Mouse (Mus musculus) lung, embryonic 15.5 days (tissue): ENCODE measurements around the gene Tenm2. TPM values are rescaled to one million over a fixed set of nuclear protein-coding genes. Genes with fewer than 3 reads are reported as not detected.

Source experiments
- ATAC-seq: fragments of 200-750 bp; cut with Nextera tagmentation; 2 replicates; pipeline ENCODE4 v1.8.0; 2017; ENCODE audit warnings: moderate number of reproducible peaks, borderline replicate concordance; ENCODE audit not compliant: low FRiP score, low TSS enrichment; ENCODE audit errors: extremely low read depth
- H3K27ac ChIP-seq: fragments of 300-500 bp; sonication (generic); 2 replicates; pipeline ENCODE4 v1.5.1; 2015; ENCODE audit warnings: moderate library complexity, mild to moderate bottlenecking, inconsistent platforms
- H3K27me3 ChIP-seq: fragments of 300-500 bp; sonication (generic); 2 replicates; pipeline ENCODE4 v1.6.1; 2015; ENCODE audit warnings: inconsistent platforms
- H3K36me3 ChIP-seq: fragments of 300-500 bp; sonication (generic); 2 replicates; pipeline ENCODE4 v1.6.1; 2015; ENCODE audit warnings: inconsistent platforms
- H3K4me1 ChIP-seq: fragments of 300-500 bp; sonication (generic); 2 replicates; pipeline ENCODE4 v1.6.1; 2015; ENCODE audit warnings: inconsistent platforms
- H3K4me2 ChIP-seq: fragments of 300-500 bp; sonication (generic); 2 replicates; pipeline ENCODE4 v1.6.1; 2015; ENCODE audit warnings: inconsistent platforms, mild to moderate bottlenecking, moderate library complexity
- H3K4me3 ChIP-seq: fragments of 300-500 bp; sonication (generic); 2 replicates; pipeline ENCODE4 v1.5.1; 2015; ENCODE audit warnings: mild to moderate bottlenecking, inconsistent platforms
- H3K9ac ChIP-seq: fragments of 300-500 bp; sonication (generic); 2 replicates; pipeline ENCODE4 v1.6.1; 2015; ENCODE audit warnings: inconsistent platforms
- H3K9me3 ChIP-seq: fragments of 300-500 bp; sonication (generic); 2 replicates; pipeline ENCODE4 v1.6.1; 2016; ENCODE audit warnings: inconsistent platforms
- WGBS: fragments of 180-500 bp; shearing (Covaris S2); methylation state at CpG from one replicate; pipeline ENCODE4 v1.1.7; 2015; 5-methylcytosine and 5-hydroxymethylcytosine counted together
- polyA plus RNA-seq: library from polyadenylated mRNA; unstranded; fragments of >200 nt; fragmentation: Nextera tagmentation; extraction: Ambion mirVana; gene quantifications from 2 replicates; pipeline ENCODE4 v1.2.1, GENCODE M21; 2015

The Tenm2 gene
- polyA plus RNA-seq, 1 experiment from 2014 or later = 0.44 TPM

- no peak overlapping the region for H3K9ac ChIP-seq
- H3K27ac ChIP-seq = no peak overlapping the region
- 53% methylated on average over 8 of the region's 8 CpGs for WGBS
- no peak overlapping the region for H3K4me3 ChIP-seq
- no peak overlapping the region for H3K4me2 ChIP-seq
- H3K36me3 ChIP-seq = no peaks in the 10 kb centered on the region
- H3K9me3 ChIP-seq = no peaks in the 10 kb centered on the region
- H3K4me1 ChIP-seq = peaks cover 11% of the 10 kb centered on the region
- no peak for ATAC-seq
- H3K27me3 ChIP-seq = no peaks in the 10 kb centered on the region
Measured at GRCm38 (mm10) chr11:36074015-36074567, 1161.7 kb downstream of the Tenm2 start.

GRCm38 (mm10) chr11:36073074-36073818 is 1162.5 kb downstream of the Tenm2 start:
- H3K4me1 ChIP-seq = peaks cover 11% of the 10 kb centered on the region
- H3K4me3 ChIP-seq = no peak overlapping the region
- H3K27me3 ChIP-seq = no peaks in the 10 kb centered on the region
- H3K4me2 ChIP-seq = no peak overlapping the region
- peak; percentile 64; the same call in 1 of the 2 replicates for ATAC-seq
- no peaks in the 10 kb centered on the region for H3K36me3 ChIP-seq
- no peaks in the 10 kb centered on the region for H3K9me3 ChIP-seq
- no peak overlapping the region for H3K9ac ChIP-seq
- H3K27ac ChIP-seq = no peak overlapping the region
- WGBS = 49% methylated on average over 8 of the region's 8 CpGs

GRCm38 (mm10) chr11:36072646-36073045 is 1163.1 kb downstream of the Tenm2 start:
- Histone ChIP-seq H3K4me1 (peaks cover 11% of the 10 kb centered on the region), H3K9ac (no peak overlapping the region), H3K4me2 (no peak overlapping the region), H3K4me3 (no peak overlapping the region), H3K27ac (no peak overlapping the region), H3K27me3 (no peaks in the 10 kb centered on the region), H3K36me3 (no peaks in the 10 kb centered on the region), H3K9me3 (no peaks in the 10 kb centered on the region)
- ATAC-seq = no peak
- WGBS = 79% methylated on average over 5 of the region's 5 CpGs

GRCm38 (mm10) chr11:36072038-36072437 is 1163.7 kb downstream of the Tenm2 start:
- WGBS = 48% methylated on average over 9 of the region's 9 CpGs
- peaks cover 11% of the 10 kb centered on the region for H3K4me1 ChIP-seq
- no peaks in the 10 kb centered on the region for H3K9me3 ChIP-seq
- no peak for ATAC-seq
- no peak overlapping the region for H3K4me3 ChIP-seq
- no peaks in the 10 kb centered on the region for H3K27me3 ChIP-seq
- no peak overlapping the region for H3K9ac ChIP-seq
- H3K36me3 ChIP-seq = no peaks in the 10 kb centered on the region
- no peak overlapping the region for H3K27ac ChIP-seq
- H3K4me2 ChIP-seq = no peak overlapping the region

GRCm38 (mm10) chr11:36059325-36059843 is 1176.4 kb downstream of the Tenm2 start:
- H3K27ac ChIP-seq = no peak overlapping the region
- H3K4me2 ChIP-seq = no peak overlapping the region
- H3K27me3 ChIP-seq = peaks cover 6% of the 10 kb centered on the region
- no peak overlapping the region for H3K9ac ChIP-seq
- WGBS = no CpG with 5 or more reads among the region's 1 CpGs
- no peaks in the 10 kb centered on the region for H3K4me1 ChIP-seq
- no peak overlapping the region for H3K4me3 ChIP-seq
- H3K36me3 ChIP-seq = no peaks in the 10 kb centered on the region
- H3K9me3 ChIP-seq = no peaks in the 10 kb centered on the region
- ATAC-seq = no peak

- Histone ChIP-seq H3K4me2 (no peak overlapping the region), H3K27me3 (peaks cover 14% of the 10 kb centered on the region), H3K9me3 (no peaks in the 10 kb centered on the region), H3K9ac (no peak overlapping the region), H3K4me1 (no peaks in the 10 kb centered on the region), H3K4me3 (no peak overlapping the region), H3K27ac (no peak overlapping the region), H3K36me3 (no peaks in the 10 kb centered on the region)
- WGBS = 51% methylated on average over 11 of the region's 11 CpGs
- ATAC-seq = 0 out of 2 replicates have a peak, but pooled peaks have one; percentile 19
Measured at GRCm38 (mm10) chr11:36056525-36056924, 1179.2 kb downstream of the Tenm2 start.

- H3K4me2 ChIP-seq = no peak overlapping the region
- WGBS = 77% methylated on average over 7 of the region's 7 CpGs
- no peak overlapping the region for H3K27ac ChIP-seq
Measured at GRCm38 (mm10) chr11:36054323-36054722, 1181.4 kb downstream of the Tenm2 start.

GRCm38 (mm10) chr11:36053457-36053856 is 1182.3 kb downstream of the Tenm2 start:
- H3K4me1 ChIP-seq = no peaks in the 10 kb centered on the region
- H3K9me3 ChIP-seq = no peaks in the 10 kb centered on the region
- no peak overlapping the region for H3K9ac ChIP-seq
- WGBS = 64% methylated on average over 4 of the region's 4 CpGs
- no peak for ATAC-seq
- H3K27ac ChIP-seq = no peak overlapping the region
- peaks cover 29% of the 10 kb centered on the region for H3K27me3 ChIP-seq
- H3K36me3 ChIP-seq = no peaks in the 10 kb centered on the region
- no peak overlapping the region for H3K4me3 ChIP-seq
- H3K4me2 ChIP-seq = no peak overlapping the region

More at GRCm38 (mm10) chr11:36054323-36054722, 1181.4 kb downstream of the Tenm2 start:
- Histone ChIP-seq H3K27me3 (peaks cover 21% of the 10 kb centered on the region), H3K36me3 (no peaks in the 10 kb centered on the region), H3K9ac (no peak overlapping the region), H3K9me3 (no peaks in the 10 kb centered on the region), H3K4me1 (no peaks in the 10 kb centered on the region), H3K4me3 (no peak overlapping the region)
- ATAC-seq = no peak

- Histone ChIP-seq H3K27me3 (peaks cover 29% of the 10 kb centered on the region), H3K4me1 (no peaks in the 10 kb centered on the region), H3K27ac (no peak overlapping the region), H3K9ac (no peak overlapping the region), H3K4me2 (no peak overlapping the region), H3K4me3 (no peak overlapping the region), H3K36me3 (no peaks in the 10 kb centered on the region), H3K9me3 (no peaks in the 10 kb centered on the region)
- no peak for ATAC-seq
- WGBS = 46% methylated on average over 2 of the region's 2 CpGs
Measured at GRCm38 (mm10) chr11:36052598-36052997, 1183.2 kb downstream of the Tenm2 start.

- ATAC-seq = no peak
- Histone ChIP-seq H3K4me1 (no peaks in the 10 kb centered on the region), H3K9ac (no peak overlapping the region), H3K4me3 (no peak overlapping the region), H3K9me3 (no peaks in the 10 kb centered on the region), H3K4me2 (no peak overlapping the region), H3K27me3 (peaks cover 29% of the 10 kb centered on the region), H3K27ac (no peak overlapping the region), H3K36me3 (no peaks in the 10 kb centered on the region)
- 89% methylated on average over 1 of the region's 1 CpGs for WGBS
Measured at GRCm38 (mm10) chr11:36052091-36052490, 1183.7 kb downstream of the Tenm2 start.

- ATAC-seq = no peak
- Histone ChIP-seq H3K36me3 (no peaks in the 10 kb centered on the region), H3K4me1 (no peaks in the 10 kb centered on the region), H3K9ac (no peak overlapping the region), H3K4me2 (no peak overlapping the region), H3K27me3 (peaks cover 27% of the 10 kb centered on the region), H3K4me3 (no peak overlapping the region), H3K9me3 (no peaks in the 10 kb centered on the region), H3K27ac (no peak overlapping the region)
- 24% methylated on average over 5 of the region's 5 CpGs for WGBS
Measured at GRCm38 (mm10) chr11:36049547-36049946, 1186.2 kb downstream of the Tenm2 start.

- H3K36me3 ChIP-seq = no peaks in the 10 kb centered on the region
- 4% methylated on average over 13 of the region's 13 CpGs for WGBS
- no peak overlapping the region for H3K27ac ChIP-seq
- peak; percentile 58; the same call in 1 of the 2 replicates for ATAC-seq
- H3K4me1 ChIP-seq = no peaks in the 10 kb centered on the region
- no peak overlapping the region for H3K9ac ChIP-seq
- peak overlapping the region; percentile 56 for H3K4me2 ChIP-seq
- peaks cover 34% of the 10 kb centered on the region for H3K27me3 ChIP-seq
- peak overlapping the region; percentile 42 for H3K4me3 ChIP-seq
- no peaks in the 10 kb centered on the region for H3K9me3 ChIP-seq
Measured at GRCm38 (mm10) chr11:36045681-36046276, 1190.0 kb downstream of the Tenm2 start.
